Mouse (Mus musculus) bone marrow macrophage, adult 2 months (primary cell): ENCODE results near the gene Nono.

Experiments used
- CTCF ChIP-seq: IDR thresholded peaks from 2 replicates; pipeline ENCODE4 v1.5.1; 2012; ENCODE audit warnings: low read depth, mild to moderate bottlenecking, low read length, moderate library complexity
- POLR2A ChIP-seq: IDR thresholded peaks from 2 replicates; pipeline ENCODE4 v1.6.1; 2012; ENCODE audit warnings: mild to moderate bottlenecking, low read depth, low read length, borderline replicate concordance

GRCm38 (mm10) chrX:101429976-101430375 is 858 bp downstream of the Nono start:
- TF ChIP-seq POLR2A (no peak), CTCF (no peak)
